Mouse (Mus musculus) kidney, embryonic 15.5 days (tissue): Measurements from ENCODE around the gene Parp8. TPM values are rescaled to one million over a fixed set of nuclear protein-coding genes. Genes with fewer than 3 reads are reported as not detected.
"Not testable (repeated sequence)": the region's sequence is repeated elsewhere in the genome, so short reads cannot be mapped to it uniquely, and the experiment has no call there.

Experiments
- ATAC-seq: fragments of 200-750 bp; cut with Nextera tagmentation; replicated peaks from 2 replicates; pipeline ENCODE4 v1.8.0; 2017; ENCODE audit warnings: moderate TSS enrichment; ENCODE audit not compliant: low FRiP score
- H3K27ac ChIP-seq: fragments of 300-500 bp; sonication (generic); 2 replicates; pipeline ENCODE4 v1.5.1; 2015; ENCODE audit warnings: mild to moderate bottlenecking, inconsistent platforms
- H3K27me3 ChIP-seq: fragments of 300-500 bp; sonication (generic); 2 replicates; pipeline ENCODE4 v1.6.1; 2015; ENCODE audit warnings: inconsistent platforms
- H3K36me3 ChIP-seq: fragments of 300-500 bp; sonication (generic); 2 replicates; pipeline ENCODE4 v1.6.1; 2015; ENCODE audit warnings: inconsistent platforms
- H3K4me1 ChIP-seq: fragments of 300-500 bp; sonication (generic); 2 replicates; pipeline ENCODE4 v1.6.1; 2015; ENCODE audit warnings: inconsistent platforms
- H3K4me2 ChIP-seq: fragments of 300-500 bp; sonication (generic); 2 replicates; pipeline ENCODE4 v1.6.1; 2015; ENCODE audit warnings: moderate library complexity, mild to moderate bottlenecking, inconsistent platforms
- H3K4me3 ChIP-seq: fragments of 300-500 bp; sonication (generic); replicated peaks from 2 replicates; pipeline ENCODE4 v1.5.1; 2015; ENCODE audit warnings: mild to moderate bottlenecking, inconsistent platforms
- H3K9ac ChIP-seq: fragments of 300-500 bp; sonication (generic); 2 replicates; pipeline ENCODE4 v1.6.1; 2015; ENCODE audit warnings: mild to moderate bottlenecking, inconsistent platforms
- H3K9me3 ChIP-seq: fragments of 300-500 bp; sonication (generic); replicated peaks from 2 replicates; pipeline ENCODE4 v1.6.1; 2016; ENCODE audit warnings: inconsistent platforms
- WGBS: fragments of 180-500 bp; shearing (Covaris S2); methylation state at CpG from one replicate; pipeline ENCODE4 v1.1.7; 2015; ENCODE audit warnings: mixed read lengths; 5-methylcytosine and 5-hydroxymethylcytosine counted together
- polyA plus RNA-seq: library from polyadenylated mRNA; unstranded; fragments of >200 nt; fragmentation: Nextera tagmentation; extraction: Ambion mirVana; gene quantifications from 2 replicates; pipeline ENCODE4 v1.2.1, GENCODE M21; 2015

Gene Parp8
- polyA plus RNA-seq, 1 experiment from 2014 or later: 18.5 TPM

DNA sequence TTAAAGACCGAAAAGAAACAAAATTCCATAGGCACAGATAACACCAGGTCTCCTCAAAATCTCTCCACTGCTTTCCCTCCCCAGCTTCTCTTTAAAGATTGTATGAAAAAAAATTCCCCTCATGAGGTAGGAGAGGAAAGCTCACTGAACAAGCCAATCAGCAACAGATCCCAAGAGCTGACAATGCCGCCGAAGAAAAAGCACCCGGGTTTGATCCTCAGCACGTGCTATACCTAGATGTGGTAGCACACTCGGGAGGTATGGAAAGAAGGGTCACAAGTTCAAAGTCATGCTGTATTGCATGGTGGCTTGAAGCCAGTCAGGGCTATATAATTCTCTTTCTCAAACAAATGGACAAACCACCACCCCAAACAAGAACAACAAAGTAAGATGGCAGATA lies 76.3 kb downstream of the Parp8 start:
- H3K27me3 ChIP-seq: no peaks in the 10 kb centered on the region
- peaks cover 33% of the 10 kb centered on the region for H3K4me1 ChIP-seq
- no peak overlapping the region for H3K4me3 ChIP-seq
- H3K9me3 ChIP-seq: no peaks in the 10 kb centered on the region
- no peak overlapping the region for H3K4me2 ChIP-seq
- peak overlapping the region; percentile 64 for H3K27ac ChIP-seq
- no peak for ATAC-seq
- 81% methylated on average over 6 of the region's 6 CpGs for WGBS
- no peaks in the 10 kb centered on the region for H3K36me3 ChIP-seq
- no peak overlapping the region for H3K9ac ChIP-seq

DNA sequence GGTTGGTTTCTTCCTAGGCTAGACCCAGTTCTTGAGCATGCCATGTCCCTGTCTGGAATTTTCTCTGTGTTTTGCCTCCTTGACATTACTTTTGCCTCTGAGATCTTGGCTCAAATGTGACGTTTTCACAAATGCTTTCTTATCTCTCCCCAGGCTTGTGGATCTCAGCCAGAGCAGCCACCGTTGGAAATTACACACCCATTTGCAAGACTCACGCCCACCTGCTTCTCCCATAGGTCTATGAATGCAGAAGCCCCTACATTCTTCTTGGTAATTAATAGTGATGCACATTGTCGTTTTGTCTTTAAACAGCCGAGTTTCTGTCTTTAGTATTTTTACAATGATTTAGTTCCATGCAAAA lies 77.1 kb downstream of the Parp8 start:
- Histone ChIP-seq H3K9me3 (no peaks in the 10 kb centered on the region), H3K27me3 (no peaks in the 10 kb centered on the region), H3K4me1 (peaks cover 35% of the 10 kb centered on the region), H3K27ac (peak overlapping the region; percentile 86), H3K4me2 (no peak overlapping the region), H3K4me3 (no peak overlapping the region), H3K36me3 (no peaks in the 10 kb centered on the region), H3K9ac (no peak overlapping the region)
- 48% methylated on average over 5 of the region's 5 CpGs for WGBS
- no peak for ATAC-seq

DNA sequence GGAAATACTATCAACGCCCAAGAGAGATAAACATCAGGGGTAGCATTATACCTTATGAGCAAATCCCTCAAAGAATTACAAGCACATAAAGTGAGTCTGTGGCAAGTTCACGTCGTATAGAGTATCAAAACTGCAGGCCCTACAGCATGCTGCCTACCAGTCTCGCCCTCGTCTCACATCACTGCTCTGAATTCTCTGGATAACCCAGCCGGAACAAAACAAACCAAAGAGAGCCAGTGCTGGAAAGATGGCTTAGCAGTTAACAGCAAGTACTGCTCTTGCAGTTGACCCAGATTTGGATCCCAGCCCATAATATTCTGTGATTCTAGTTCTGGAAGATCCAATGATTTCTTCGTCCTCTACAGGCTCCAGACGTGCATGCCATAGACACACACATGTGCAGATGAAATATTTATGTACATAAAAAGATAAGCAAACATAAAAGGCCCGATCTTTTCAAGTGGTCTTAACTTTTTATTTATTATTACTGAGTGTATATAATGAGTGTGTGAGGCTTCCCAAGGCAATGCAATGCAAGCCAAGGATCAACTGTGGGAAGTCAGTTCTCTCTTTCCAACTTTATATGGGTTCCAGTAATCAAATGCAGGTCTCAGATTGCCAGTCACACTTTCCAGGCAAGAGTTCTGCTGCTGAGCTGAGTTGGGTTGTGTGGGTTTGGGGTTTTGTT lies 77.6 kb downstream of the Parp8 start:
- no peak overlapping the region for H3K4me3 ChIP-seq
- no peaks in the 10 kb centered on the region for H3K36me3 ChIP-seq
- no peak overlapping the region for H3K9ac ChIP-seq
- H3K4me1 ChIP-seq: peaks cover 40% of the 10 kb centered on the region
- H3K9me3 ChIP-seq: no peaks in the 10 kb centered on the region
- peak; percentile 92 for ATAC-seq
- H3K27ac ChIP-seq: peak overlapping the region; percentile 86
- H3K4me2 ChIP-seq: no peak overlapping the region
- H3K27me3 ChIP-seq: no peaks in the 10 kb centered on the region
- WGBS: 33% methylated on average over 9 of the region's 9 CpGs

DNA sequence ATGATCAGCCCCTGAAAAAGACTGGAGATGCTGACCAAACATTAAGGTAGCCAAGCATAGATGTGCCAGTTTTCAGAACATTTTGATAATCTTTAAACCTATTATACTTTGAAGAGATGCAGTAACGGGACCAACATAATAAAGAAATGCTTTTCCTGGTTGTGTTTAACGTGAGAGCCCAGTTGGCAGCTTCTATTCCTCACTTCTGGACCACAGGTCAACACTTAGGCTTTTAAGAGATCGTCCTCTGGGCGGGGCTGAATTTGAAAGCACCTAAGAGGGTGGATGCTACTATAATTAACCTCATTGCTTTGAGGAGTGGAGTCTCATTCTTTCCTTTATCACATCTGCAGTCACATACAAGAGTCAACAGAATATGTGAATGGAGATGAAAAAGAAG lies 78.8 kb downstream of the Parp8 start:
- ATAC-seq: no peak
- no peak overlapping the region for H3K4me3 ChIP-seq
- no peak overlapping the region for H3K9ac ChIP-seq
- H3K9me3 ChIP-seq: no peaks in the 10 kb centered on the region
- no peak overlapping the region for H3K4me2 ChIP-seq
- peaks cover 51% of the 10 kb centered on the region for H3K4me1 ChIP-seq
- no peaks in the 10 kb centered on the region for H3K36me3 ChIP-seq
- no peaks in the 10 kb centered on the region for H3K27me3 ChIP-seq
- WGBS: 72% methylated on average over 4 of the region's 4 CpGs
- H3K27ac ChIP-seq: peak overlapping the region; percentile 86

DNA sequence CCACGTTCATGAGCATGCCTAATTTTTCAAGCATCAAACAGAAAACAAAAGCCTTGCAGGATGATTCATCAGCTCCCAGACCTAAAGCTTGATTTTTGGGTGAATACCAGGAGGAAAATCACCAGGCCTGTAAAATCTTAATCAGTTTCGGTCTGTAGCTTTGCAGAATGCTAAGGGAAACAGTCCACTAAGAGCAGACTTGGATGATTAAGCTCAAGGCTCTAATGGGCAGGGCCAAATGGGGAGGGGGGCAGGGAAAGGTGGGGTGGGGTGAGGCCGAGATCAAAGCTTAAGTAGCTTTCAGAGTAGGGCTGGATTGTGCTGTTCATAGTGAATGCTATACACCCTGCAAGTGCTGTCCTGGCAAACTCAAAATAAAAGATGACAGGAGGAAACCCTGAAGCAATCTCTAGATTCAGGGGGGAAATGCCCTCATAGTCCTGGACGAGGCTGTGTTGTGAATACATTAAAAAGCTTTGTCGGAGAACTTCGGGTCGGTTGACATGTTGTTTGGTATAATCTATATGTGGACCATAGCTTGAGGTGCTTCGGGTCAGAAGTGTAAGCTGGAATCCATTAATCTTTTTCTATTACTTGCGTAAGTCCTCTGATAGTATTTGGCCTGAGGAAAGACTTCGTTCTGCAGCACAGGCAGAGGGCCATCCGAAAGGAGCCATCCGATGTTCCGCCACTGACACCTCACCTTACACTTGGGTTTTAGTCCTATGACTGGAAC lies 83.9 kb downstream of the Parp8 start:
- Histone ChIP-seq H3K27ac (peak overlapping the region; percentile 59), H3K4me1 (peaks cover 34% of the 10 kb centered on the region), H3K9me3 (no peaks in the 10 kb centered on the region), H3K9ac (no peak overlapping the region), H3K36me3 (no peaks in the 10 kb centered on the region; the same call in 1 of the 2 replicates), H3K27me3 (no peaks in the 10 kb centered on the region), H3K4me2 (peak overlapping the region; percentile 19; the same call in 1 of the 2 replicates), H3K4me3 (no peak overlapping the region)
- ATAC-seq: peak; percentile 91
- WGBS: 33% methylated on average over 13 of the region's 13 CpGs

DNA sequence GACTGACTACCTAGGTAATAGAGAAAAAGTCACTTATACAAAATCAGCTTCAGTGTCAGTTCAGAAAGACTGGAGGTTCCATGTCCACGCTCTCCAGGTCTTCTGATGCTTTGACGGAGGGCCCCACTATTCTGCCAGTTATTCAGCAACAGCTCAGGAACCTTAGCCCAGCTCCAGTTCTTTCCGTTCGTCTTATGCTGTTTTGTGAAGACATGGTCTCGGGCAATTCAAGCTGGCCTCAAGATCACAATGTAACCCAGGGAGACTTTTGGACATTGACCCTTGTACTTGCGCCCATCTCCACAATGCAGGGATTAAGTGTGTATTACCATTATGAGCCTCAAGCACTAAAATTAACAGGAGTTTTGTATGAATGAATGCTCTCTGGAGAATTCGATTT lies 84.6 kb downstream of the Parp8 start:
- no peaks in the 10 kb centered on the region; the same call in 1 of the 2 replicates for H3K36me3 ChIP-seq
- H3K4me2 ChIP-seq: 0 out of 2 replicates have a peak overlapping the region, but pooled peaks have one; percentile 19
- no peaks in the 10 kb centered on the region for H3K9me3 ChIP-seq
- H3K4me1 ChIP-seq: peaks cover 34% of the 10 kb centered on the region
- no peaks in the 10 kb centered on the region for H3K27me3 ChIP-seq
- H3K27ac ChIP-seq: peak overlapping the region; percentile 59
- no peak overlapping the region for H3K9ac ChIP-seq
- 71% methylated on average over 7 of the region's 7 CpGs for WGBS
- ATAC-seq: no peak
- H3K4me3 ChIP-seq: no peak overlapping the region

DNA sequence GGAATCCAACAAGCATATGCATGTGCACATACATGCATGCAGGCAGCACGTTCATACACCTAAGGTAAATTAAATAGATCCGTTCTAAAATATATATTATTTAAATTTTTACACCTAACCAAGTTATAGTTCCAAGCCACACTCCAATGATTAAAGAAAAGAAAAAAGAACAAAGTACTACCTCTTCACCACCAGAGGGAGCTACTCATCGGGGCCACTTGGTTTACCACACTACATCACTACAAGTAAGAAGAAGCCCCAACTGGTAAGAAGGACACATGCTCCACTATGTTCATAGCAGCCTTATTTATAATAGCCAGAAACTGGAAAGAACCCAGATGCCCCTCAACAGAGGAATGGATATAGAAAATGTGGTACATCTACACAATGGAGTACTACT lies 88.3 kb downstream of the Parp8 start:
- not testable (repeated sequence) for H3K36me3 ChIP-seq, H3K9ac ChIP-seq, H3K9me3 ChIP-seq, H3K27ac ChIP-seq, H3K27me3 ChIP-seq, ATAC-seq, H3K4me2 ChIP-seq, H3K4me3 ChIP-seq
- WGBS: 92% methylated on average over 3 of the region's 3 CpGs
- peaks cover 20% of the 10 kb centered on the region for H3K4me1 ChIP-seq

DNA sequence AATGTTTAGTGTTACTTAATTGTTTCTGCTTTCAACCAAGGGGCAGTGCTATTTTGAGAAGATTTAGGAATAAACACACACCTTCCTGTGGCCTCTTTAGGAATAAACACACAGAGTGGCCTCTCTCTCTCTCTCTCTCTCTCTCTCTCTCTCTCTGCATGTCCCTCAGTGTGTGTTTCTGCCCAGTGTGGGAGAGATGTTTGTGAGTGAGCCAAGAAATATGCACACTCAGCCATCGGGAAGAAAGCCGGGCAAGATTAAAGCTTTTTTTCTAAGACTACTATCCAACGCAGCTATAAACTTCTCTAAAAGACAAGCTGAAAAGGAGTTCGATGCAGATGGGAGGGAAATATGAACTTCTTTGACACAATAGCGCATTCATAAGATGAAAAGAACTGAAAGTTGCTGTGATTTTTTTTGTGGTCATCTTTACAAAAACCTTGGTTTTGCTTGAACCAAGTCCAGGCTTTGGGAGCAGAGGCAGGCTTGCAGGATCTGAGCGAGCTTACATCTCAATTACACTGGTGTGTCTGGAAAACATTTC lies 107.9 kb downstream of the Parp8 start:
- no peaks in the 10 kb centered on the region for H3K9me3 ChIP-seq
- H3K9ac ChIP-seq: no peak overlapping the region
- ATAC-seq: no peak
- no peaks in the 10 kb centered on the region for H3K27me3 ChIP-seq
- 67% methylated on average over 6 of the region's 6 CpGs for WGBS
- H3K4me3 ChIP-seq: no peak overlapping the region
- peaks cover 1% of the 10 kb centered on the region; the same call in 1 of the 2 replicates for H3K36me3 ChIP-seq
- no peaks in the 10 kb centered on the region for H3K4me1 ChIP-seq
- no peak overlapping the region for H3K4me2 ChIP-seq
- H3K27ac ChIP-seq: no peak overlapping the region

DNA sequence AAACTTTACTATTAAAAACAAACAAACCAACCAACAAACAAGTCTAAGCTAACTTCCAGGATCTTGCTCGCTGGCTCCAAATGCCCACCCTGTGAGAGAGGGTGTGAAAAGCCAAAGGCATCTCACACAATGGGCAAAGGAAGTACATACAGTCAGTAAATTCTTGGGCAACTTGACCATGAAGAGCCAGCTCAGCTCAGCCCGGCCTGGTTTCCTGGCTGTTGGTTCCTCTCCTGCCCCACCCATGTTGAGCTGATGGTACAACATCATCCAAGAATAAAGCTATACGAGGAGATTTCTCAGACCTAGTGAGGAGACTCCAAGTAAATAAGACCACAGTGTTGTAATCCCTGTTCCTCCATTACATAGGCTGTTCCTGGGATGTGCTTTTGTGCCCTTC lies 117.1 kb downstream of the Parp8 start:
- Histone ChIP-seq H3K27me3 (no peaks in the 10 kb centered on the region), H3K27ac (no peak overlapping the region), H3K4me1 (peaks cover 6% of the 10 kb centered on the region; the same call in 1 of the 2 replicates), H3K9ac (no peak overlapping the region), H3K9me3 (no peaks in the 10 kb centered on the region), H3K36me3 (no peaks in the 10 kb centered on the region), H3K4me3 (no peak overlapping the region), H3K4me2 (no peak overlapping the region)
- no peak for ATAC-seq
- 82% methylated on average over 3 of the region's 3 CpGs for WGBS

DNA sequence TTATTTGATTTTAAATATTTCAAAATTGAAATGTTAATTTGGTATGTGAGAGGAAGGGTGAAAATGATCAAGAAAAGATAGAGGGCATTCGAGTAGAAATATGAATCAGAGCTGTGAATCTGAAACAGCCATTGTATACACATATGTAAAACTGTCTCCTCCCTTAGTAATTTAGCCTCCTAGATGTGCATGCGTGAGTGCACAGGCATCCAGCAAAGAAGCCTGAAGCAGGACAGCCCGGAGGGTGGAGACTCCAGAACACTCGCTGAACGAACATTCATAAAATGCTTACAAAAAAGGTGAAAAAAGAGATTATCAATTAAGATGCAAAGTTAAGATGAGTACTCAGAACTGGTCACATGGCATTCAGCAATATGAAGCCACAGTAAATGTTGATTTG lies 121.9 kb downstream of the Parp8 start:
- Histone ChIP-seq H3K27me3 (no peaks in the 10 kb centered on the region), H3K4me3 (no peak overlapping the region), H3K4me2 (no peak overlapping the region), H3K36me3 (peaks cover 4% of the 10 kb centered on the region; the same call in 1 of the 2 replicates), H3K27ac (no peak overlapping the region), H3K4me1 (peaks cover 6% of the 10 kb centered on the region; the same call in 1 of the 2 replicates), H3K9ac (no peak overlapping the region), H3K9me3 (no peaks in the 10 kb centered on the region)
- peak; percentile 87 for ATAC-seq
- WGBS: 28% methylated on average over 5 of the region's 5 CpGs

DNA sequence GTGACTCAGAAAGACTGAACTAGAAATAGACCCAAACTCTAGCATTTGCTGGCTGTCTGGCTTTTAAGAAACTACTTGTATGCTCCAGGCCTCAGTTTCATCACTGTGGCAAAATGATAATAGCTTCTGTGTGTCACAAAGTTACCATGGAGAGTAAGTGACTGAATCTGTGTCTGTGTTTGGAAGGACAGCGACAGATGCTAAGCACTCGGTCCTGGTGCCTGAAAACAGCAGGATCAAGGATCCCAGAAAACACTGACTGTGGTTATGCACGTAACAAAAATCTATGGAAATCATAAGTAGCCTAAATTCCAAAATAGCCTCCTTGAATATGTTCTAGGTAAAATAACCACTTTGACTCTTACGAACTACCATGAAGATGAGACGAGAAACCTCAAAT lies 126.9 kb downstream of the Parp8 start:
- no peak overlapping the region for H3K9ac ChIP-seq
- H3K27ac ChIP-seq: no peak overlapping the region
- no peak overlapping the region for H3K4me2 ChIP-seq
- 93% methylated on average over 5 of the region's 5 CpGs for WGBS
- no peak for ATAC-seq
- H3K9me3 ChIP-seq: no peaks in the 10 kb centered on the region
- H3K27me3 ChIP-seq: no peaks in the 10 kb centered on the region
- H3K36me3 ChIP-seq: peaks cover 13% of the 10 kb centered on the region
- no peak overlapping the region for H3K4me3 ChIP-seq
- 0 out of 2 replicates have a peak, but pooled peaks cover under 1% of the 10 kb centered on the region for H3K4me1 ChIP-seq

DNA sequence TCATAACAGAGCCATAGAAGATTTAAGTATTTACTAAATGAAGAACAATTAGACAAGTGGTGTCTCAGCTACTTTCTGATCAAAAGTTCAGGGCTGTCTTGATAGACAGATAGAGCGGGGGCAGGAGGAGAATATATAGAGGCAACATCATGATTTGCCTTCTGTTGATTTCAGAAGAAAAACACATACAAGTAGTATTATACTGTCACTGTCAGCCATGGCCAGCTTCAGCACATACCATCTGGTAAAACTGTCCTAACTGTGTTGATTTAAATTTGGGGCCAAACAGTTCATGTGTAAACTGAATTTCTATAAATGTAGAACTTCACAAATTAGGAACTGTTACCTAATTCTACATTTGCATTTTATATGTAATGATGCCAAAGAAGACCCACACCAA lies 127.6 kb downstream of the Parp8 start:
- H3K4me3 ChIP-seq: no peak overlapping the region
- H3K4me2 ChIP-seq: no peak overlapping the region
- no peaks in the 10 kb centered on the region for H3K27me3 ChIP-seq
- no peak overlapping the region for H3K9ac ChIP-seq
- 97% methylated on average over 1 of the region's 1 CpGs for WGBS
- no peak for ATAC-seq
- no peaks in the 10 kb centered on the region for H3K4me1 ChIP-seq
- H3K36me3 ChIP-seq: peaks cover 17% of the 10 kb centered on the region
- no peak overlapping the region for H3K27ac ChIP-seq
- H3K9me3 ChIP-seq: no peaks in the 10 kb centered on the region
